Mouse (Mus musculus) retina, embryonic 14.5 days (tissue): ENCODE results near the gene Dcx.
A peak's percentile ranks its signal among the peaks of the same experiment; 100 is the strongest.

ENCODE experiments used
- DNase-seq: peaks from one replicate; pipeline ENCODE4 v3.0.0-alpha.2; 2015; ENCODE audit warnings: low spot score

The Dcx gene

DNA sequence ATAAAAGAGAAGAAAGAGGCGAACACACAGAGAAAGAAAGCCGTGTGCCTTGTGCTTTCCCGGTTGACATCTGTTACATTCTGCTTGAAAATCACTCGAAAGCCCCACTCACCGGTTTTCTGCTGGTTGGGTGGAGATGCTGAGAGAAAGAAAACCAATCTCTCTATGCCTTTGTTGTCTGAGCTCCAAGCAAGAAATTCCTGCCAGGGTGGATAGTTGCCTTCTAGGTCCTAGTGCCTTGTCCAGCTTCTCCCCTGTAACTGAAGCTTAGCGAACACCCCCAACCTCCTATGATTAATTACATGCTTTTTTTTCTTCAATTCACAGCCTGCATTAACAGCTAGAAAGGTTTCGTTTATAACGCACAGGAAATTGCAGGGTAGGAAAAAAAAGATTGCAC, at the start of gene Dcx:
Dcx (minus strand) TSS at position 354 of the 400 bp plus-strand sequence.
- DNase-seq, result peak; percentile 34

DNA sequence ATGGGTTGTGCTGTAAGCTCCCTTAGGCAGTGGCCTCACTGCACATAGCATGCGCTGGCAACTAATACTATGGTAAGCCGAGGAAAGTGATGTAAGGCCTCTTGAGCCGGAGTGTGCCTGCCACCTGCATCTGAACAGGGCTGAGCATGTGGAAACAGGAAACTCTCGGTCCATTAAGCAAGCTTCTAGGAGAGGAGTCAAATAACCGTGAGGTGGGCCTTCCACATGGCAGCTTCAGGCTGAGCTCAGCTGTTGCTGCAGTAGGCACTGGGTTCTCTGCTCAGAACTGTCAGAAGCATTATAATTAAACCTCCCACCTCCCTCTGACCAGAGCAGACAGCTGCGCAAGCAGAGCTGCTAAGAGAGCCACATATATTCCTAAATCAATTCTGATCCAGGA, 33.1 kb upstream of the Dcx start:
- peak; percentile 65 for DNase-seq

DNA sequence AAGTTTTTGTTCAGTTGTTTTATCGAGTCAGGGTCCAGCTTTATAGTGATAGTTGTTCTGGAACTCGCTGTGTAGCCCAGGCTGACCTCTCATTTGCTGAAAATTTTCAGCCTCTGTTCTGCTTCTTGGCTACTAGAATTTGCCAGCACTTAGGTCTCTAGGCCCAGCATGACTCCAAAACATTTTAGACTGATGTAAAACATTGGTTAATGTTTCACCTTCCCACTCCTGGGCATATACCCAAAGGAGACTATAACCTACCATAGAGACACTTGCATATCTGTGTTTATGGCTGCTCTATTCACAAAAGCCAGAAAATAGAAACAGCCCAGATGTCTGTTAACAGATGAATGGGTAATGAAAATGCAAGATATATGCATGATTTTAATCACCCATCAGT, 560 bp upstream of the Dcx start:
- no peak for DNase-seq

DNA sequence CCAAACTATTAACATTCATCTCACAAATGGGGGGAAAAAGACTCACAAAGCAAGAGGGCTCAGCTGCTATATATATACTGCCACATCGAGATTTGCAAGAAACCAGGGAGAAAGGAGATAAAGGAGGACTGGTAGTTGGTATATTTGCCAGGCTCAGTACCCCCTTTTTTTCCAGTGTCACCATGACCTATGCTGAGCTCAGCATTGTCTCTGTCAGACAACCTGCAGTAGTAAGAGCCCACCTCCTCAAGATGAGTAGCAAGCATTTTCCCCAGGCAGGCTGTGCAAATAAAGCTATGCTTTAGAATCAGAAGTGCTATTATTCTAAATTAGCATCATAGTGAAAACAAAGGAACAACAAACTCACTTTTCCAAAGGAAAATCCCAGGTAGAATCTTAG, 581 bp downstream of the Dcx start:
- no peak for DNase-seq

DNA sequence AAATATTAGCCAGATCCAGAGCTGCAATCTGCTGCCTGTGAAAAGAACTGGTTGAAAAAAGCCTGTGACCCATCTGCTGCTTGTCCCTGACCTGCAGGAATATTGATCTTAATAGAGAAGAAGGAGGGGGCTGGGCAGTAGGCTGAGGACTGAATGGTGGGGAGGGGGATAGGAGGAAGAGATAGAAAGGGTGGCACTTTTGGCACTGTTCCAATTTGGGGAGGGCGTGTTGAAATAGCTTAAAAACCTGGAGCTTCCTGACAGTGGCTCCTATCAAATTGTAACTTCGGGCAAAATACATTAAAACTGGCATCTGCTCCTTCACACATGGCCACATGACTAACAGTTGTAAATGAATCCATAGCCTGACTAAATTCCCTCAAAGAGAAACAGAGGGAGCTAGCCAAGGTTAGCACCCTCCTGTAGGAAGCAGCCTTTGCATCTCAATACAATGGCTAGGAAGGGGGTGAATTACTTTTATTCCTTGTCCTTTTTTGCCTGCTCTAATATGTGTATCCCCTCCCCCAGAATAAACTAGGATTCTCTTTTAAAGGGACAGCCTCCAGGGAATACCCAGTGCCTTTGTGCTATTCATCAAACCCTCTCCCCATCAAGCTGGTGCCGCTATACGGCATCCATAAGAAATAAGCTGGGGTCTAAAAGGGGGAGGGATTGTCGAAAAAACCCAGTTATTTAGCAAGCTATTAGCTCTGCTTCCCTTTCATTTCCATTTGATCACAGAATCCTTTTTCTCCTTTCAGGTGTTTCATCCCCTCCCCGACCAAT, 1.5 kb downstream of the Dcx start:
- DNase-seq, result peak; percentile 26

DNA sequence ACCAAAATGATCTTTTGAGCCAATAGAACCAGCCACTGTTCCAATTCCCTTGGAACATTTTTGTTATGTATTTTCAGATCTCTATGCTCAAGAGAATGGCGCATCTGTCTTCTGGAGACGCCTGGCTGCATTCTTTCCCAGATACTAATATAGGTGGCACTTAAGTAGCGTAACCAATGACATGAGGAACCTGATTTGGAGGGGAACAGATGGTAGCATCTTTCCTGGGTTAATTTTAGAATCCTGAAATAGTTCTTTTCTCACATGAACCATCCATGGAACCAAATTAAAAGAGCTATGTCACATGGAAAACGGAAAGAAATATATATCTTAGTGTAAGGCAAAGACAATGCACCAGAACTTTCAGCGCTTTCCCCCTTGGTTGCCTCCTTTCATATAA, 11.0 kb downstream of the Dcx start:
- DNase-seq, result no peak

DNA sequence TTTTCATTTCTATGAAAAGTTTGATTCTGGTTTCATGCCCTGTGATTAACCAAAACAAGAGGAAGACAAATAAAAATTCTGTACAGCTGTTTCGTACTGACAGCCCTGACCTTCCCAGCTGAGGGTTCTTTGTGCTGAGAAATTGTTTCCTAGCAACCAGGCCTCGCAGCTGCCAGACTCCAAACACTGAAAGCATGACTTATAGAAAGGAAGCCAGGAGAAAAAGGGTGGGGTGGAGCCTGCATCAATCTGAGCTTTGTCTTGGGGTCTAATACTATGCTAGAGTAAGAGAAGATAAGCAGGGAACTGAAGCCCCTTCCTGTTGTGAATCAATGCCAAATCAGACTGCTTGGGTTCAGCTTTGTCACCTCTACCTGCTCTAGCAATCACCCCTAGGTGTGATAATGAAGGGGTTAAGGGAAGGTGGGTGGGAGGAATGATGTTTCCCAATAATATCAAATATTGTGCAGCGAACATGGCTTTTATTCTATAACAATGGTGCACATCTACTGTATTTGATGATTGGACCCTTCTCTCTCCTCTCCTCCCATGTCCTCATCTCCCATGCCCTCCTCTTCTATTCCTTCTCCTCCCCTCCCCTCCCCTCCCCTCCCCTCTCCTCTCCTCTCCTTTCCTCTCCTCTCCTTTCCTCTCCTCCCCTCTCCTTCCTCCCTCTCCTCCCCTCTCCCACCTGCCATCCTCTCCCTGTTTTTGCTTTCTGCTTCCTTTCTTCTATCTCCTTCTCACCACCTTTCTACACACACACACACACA, 26.2 kb downstream of the Dcx start:
- DNase-seq, result peak; percentile 52

DNA sequence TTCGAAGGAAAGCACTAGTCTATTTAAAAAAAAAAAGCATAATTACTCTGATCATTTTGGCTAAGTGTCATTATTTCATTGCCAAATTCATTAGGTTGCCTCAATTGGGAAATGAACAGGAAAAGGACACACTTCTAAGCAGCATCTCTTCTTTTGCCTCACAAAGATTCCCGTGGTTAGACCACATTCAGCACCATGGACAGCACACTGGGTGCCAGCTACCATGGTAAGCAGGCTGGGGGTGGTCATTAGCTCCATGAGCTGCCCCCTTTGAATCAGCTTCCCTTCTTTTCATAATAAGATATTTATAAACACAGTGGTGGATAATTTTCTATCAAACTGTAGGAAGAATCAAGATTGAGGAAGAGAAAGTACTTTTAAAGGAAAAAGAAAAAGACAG, 28.4 kb downstream of the Dcx start:
- peak; percentile 60 for DNase-seq

DNA sequence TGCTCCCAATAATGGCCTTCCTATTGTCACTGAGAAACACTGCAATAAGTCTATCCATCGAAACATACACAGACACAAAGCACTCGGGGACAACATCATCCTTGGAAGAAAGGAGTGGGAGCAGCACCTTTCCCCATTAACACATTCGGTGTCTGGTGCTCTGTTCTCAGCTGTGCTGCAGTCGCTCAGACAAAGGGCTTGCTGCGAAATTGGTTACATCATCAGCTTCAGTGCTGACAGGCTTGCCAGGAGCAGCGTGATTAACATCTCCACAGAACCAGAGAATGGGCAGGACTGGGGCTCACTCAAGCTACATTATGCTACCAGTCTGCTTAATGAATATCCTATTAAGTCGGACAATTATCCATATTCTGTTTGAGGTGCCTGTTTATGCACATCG, 30.8 kb downstream of the Dcx start:
- peak; percentile 33 for DNase-seq

DNA sequence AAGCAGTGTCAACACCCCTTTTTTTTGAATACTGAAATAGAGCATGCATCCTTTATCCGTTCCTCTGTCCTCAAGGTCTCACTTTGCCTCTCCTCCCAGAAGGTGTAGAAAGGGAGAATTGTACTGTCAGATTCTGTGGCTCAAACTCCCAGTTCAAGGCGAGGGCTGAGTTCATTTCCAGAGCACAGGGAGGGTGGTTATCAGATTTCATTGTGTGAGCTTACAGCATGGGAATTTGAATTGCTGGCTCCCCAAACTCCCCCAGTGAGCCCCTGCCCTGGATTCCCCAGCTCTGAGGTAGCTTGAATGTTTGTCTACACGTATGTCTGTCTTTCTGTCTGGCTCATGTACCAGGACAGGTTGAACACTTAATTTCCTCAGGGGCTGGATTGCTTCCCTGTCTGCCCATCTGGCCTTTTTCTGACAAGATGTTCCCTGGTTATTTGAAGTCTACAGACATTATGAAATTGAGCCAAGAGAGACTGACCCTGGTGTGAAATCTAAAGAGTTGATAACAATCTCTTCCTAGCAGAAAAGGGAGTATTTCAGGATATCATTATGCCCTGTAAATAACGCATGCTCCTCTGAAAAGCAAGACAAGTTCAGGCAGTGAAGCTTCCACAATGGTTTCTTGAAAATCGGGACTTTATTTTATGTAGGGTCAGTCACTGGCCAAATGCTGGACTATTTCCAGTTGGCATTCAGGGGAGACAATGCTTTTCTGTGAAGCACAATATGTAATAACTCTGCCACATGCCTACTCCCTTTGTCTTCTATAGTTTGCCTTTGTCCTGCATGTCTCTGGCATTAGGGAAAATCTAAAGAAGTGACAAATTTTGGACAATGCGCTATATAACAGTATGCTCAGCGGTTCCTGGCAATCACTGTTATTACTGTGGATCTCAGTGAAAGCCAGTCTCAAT, 35.5 kb downstream of the Dcx start:
- no peak for DNase-seq

DNA sequence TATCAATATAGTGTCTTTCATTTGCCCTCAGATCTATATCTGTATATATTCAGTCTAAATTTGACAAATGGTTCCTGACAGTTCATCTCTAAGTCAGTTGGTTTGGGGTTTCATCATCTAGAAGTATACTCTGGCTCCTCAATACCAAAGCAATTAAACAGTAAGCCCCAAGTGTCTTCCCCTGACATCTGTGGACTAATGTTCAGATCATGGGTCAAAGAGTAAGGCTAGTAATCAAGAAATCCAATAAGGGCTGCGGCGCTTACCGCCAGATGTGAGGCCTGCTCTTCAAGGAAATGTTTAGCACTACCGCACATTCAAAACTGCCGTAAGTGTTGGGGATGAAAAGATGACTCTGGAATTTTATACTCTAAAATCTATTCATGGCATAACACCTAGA, 36.2 kb downstream of the Dcx start:
- DNase-seq, result no peak

DNA sequence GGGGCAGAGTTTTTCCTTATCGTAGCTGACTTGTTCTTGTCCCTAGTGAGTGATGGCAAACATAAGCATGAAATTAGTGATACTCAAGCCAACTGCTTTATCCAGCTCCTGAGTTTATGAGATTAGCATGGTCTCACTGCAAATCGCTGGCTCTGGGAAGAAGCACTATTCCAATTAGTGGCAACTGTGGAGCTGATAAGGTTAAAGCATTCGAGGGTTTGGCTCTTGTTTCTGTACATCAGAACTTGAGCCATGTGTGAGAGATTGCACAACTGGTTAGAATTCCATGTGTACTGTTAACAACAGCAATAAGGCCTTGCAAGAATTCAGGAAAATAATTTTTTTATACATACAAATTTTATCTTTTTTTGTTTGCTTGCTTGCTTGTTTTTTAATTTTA, 39.9 kb downstream of the Dcx start:
- no peak for DNase-seq

DNA sequence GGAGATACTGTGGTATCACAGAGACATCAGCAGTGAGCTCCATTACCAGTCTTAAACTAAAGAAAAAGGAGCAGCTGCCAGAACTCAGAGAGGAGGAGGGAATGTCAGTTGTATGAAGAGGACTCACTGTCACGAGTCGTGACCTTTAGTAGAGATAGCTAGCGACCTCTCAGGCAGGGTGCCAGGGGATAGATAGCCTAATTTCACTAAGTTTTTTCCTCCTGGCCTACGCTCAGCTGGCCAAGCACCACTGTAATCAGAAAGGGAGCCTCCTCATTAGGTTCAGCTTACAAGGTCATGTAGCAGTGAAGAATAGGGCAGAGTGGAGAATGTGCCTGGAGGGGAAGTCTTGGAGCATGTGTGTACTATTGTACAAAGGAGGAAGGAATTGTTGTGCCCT, 47.3 kb downstream of the Dcx start:
- no peak for DNase-seq

DNA sequence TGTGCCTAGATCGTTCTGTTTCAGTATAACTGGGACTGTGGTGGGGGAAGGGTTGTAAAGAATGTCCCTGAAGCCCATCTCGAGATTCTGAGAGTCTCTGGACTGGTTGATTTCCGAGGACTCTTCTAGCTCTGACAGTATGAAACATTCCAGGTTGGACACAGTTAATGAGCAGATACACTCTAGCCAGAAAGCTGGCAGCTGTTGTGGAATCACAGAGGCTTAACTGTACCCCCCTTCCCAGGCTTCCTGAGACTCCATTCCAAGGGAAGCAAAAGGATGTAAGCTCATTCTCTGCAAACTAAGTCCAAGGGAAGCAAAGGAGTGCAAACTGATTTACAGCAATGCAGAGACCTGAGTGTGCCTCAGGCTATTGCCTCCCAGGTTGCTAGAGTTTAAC, 48.2 kb downstream of the Dcx start:
- DNase-seq, result no peak

DNA sequence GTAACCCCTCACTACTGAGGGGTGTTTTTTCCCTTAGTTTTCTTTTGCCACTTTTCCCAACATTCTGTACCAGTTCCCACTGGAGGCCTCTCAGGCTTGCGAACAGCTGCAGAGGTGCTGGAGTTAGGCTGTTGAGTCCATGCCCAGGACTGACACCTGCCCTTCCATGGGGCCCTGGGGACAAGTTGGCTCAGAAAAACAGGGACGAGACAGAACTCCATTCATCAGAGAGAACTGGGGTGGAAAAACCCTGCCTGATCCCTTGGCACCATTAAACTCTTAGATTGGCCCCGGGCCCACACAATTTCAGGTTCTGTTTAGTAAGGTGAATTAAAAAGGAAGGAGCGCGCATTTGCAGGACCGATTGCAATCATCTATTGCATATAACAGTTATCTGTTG, 48.8 kb downstream of the Dcx start:
- no peak for DNase-seq

DNA sequence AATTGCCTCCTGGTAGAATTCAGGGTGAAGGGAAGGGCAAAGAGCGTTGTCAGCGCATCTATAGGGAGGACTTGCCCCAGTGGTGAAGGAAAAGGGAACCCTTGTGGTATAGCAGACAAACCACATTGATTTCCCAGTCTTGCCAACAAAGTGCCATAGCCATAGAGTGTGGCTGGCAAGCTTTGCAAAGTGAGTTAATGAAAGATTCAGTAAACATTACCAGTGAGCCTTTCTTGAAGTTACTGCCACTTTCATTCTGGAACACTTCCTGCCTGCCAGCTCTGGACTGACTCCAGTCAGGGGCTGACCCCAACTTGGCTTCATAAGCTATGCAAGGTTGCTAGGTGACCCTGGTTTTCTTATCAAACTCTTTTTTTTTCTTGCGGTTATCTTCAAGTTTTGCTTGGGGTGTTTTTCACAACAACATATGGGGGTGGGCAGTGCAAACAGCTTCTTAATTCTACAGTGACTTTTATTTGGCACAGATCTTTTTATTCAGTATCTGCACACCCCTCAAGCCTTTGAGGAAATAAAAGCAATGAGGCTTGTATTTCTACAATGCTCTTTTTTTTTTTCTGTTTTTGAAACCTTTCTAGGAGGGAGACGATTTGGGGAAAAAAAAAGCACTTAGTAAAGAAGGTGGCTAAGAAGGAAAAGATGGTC, 51.2 kb downstream of the Dcx start:
- no peak for DNase-seq

DNA sequence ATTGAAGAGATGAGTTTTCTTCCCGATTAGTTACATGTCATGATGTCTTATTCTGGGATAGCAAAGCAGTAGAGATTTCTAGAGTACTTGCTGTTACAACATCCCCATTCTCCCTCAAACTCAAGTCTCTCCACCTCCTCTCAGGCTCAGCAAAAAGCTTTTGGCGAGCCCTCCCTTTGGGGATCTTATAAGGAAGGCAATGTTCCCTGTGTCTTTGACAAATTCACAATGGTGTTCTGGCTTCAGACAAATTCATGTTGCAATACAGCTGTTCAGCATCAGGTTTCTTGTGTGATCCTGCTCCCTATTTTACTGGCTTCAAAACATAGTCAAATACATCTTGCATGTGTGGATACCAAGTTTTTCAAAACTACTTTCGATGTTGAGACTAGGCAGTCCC, 53.5 kb downstream of the Dcx start:
- DNase-seq, result no peak

DNA sequence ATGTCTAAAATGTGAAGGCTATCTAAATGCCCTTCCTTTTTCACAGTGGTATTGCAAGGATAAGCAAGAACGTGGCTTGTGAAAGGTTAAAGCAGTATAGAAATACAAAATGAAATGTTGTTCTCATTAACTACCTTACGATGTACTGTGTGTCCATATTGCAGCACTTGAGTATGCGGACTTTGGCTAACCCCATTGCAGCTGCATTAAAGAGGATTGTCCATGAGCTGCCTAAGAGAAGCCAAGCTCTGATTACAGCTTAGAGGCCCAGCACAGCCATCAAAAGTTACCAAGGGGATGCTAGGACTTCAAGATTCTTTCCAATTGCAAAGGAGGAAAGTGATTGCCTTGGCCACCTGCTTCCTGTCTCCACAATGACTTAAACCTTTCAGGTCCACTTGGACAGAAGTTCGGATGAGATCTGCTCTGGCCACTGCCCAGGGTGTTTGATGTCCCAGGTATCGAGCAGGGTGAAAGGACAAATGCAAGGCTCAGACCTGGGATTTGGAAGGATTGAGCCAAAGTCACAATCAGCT, 65.9 kb downstream of the Dcx start:
- no peak for DNase-seq

DNA sequence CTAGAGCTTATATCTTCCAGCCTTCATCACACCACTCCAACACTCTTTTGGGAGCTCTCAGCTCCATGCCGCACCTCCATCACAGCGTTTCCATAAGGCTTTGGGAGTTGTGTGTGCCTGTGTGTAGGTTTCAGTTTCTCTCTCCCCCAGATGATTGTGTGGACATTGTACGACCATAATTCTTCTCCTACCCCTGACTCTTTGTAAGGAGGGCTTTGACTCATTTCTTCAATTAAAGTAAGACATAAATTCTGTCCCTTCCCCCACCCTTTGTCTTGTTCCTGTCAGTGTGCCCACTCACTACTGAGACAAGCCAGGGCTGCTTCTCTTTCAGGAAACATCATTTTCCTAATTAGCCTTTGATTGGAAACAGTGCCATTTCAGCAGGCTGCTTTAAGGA, 81.8 kb downstream of the Dcx start:
- no peak for DNase-seq

DNA sequence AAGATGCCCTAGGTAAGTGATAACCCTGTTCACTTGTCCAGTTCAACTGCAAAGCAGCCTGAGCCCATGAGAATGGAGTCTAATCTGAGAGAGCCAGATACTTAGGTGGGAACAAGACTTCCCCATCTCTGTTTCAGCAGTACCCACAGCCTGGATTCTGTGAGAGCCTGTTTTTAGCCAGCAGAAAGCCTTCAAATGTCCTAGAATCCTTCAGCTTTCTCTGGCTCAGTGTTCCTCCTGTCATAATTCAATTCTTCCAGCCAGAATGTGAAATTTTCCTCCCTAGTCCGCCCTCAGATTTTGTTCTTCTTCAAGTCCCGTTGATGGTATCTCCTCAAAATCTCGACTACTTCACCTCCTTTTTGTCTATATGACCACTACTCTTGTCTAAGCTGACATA, 83.1 kb downstream of the Dcx start:
- no peak for DNase-seq

DNA sequence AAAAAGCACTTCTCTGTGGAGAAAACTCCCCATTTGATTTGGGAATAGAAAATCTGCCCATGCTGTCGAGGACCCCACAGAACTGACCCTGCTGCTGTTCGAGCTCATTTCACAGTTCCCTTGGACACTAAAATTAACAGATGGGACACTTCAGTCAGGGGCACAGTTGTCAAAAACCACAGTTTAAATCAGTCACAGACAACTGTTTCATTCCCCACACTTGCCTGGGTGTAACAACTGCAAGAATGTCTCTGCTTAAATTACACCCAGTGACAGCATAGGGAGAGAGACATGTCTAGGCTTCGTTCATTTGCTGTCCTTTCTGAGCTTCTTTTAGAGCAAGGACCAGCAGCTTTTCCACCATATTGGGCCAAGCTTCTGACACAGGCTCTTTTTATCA, 86.5 kb downstream of the Dcx start:
- no peak for DNase-seq

DNA sequence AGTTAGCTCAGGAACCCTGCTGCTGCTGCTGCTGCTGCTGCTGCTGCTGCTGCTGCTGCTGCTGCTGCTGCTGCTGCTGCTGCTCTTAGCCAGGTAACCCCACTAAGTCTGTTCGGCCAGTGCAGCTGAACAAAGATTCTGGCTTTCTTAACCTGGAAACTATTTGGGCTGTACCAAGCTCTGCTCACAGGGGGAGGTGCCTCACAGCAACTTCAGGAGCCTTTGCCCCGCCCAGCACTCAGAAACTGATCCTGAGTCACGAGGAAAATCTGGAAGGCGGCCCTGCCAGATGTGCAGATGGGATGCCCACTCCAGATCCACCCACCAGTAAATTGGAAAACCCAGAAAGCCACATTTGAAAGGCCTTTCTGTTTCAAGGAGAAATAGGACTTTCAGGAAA, 105.9 kb downstream of the Dcx start, which contains the start of gene Capn6:
Capn6 (minus strand) TSS at position 203 of the 400 bp plus-strand sequence.
- DNase-seq, result no peak
